Mouse (Mus musculus): ENCODE results near the gene Gm3045.

Gm3045 gene

DNA sequence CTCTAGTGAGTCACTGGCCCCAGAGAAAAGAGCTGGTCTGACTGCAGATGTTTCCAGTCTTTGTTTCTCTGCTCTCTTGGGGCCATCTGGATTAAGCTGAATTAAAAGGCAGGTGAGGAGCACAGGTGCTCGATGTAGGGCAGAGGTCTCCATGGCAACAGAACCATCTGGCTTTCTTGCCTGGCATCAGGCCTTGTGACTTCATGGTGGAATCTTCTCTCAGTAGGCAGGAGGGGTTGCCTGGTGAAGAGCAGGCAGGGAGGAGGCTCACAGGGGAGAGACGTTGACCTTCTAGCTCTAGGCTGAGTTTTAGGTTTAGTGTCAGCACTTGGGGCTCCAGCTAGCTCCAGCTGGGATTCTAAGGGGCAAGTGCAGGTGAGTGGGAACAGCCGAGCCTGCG, at the start of gene Gm3045:
Gene Gm3045 (plus strand): TSS at position 230 of the 400 bp plus-strand sequence.
- no peak for DNase-seq (ENCODE audit: low spot score in 2 of 2)

DNA sequence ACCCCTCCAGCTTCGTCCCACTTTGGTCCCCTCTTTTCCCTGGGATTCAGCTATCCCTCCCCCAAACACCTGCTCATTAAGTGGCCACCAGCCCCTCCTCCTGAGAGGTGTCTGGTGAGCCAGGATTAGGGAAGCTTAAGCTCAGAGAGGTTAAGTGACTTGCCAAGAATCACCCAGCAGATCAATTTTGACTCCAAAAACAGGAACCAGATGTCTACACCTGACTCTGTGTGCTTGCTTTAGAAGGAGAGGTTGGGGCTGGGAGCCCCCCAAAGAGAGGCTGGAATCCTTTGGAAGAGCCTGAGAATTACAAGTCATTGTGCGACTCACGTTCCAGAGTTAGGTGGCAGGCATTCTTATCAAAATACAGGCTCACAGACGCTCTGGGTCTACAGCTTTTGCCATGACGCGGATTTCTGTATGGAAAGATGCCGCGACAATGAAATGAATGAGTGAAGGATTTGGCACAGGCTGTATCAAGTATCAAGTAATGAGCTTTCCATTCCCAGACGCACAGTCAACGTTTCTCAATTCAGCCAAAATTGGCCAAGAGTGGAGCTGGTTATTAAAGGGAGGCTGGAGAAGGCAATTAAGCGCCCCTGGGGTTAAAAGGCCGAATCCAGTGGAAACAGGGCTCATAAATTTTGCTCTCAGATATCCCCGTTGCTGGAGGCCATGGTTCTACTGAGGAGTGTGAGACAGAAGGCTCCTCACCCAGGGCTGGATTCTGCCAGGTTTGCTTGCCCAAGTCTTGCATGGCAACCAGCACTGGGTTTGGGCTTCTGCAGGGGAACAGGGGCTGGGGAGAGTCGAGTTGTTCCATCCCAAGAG, 45.3 kb upstream of the Gm3045 start:
- no peak for DNase-seq (ENCODE audit: low spot score in 2 of 2)

- DNase-seq (ENCODE audit: low spot score in 2 of 2): no peak
These were observed 43.0 kb upstream of the Gm3045 start for GRCm38 (mm10) chr13:56383406-56383805.

DNA sequence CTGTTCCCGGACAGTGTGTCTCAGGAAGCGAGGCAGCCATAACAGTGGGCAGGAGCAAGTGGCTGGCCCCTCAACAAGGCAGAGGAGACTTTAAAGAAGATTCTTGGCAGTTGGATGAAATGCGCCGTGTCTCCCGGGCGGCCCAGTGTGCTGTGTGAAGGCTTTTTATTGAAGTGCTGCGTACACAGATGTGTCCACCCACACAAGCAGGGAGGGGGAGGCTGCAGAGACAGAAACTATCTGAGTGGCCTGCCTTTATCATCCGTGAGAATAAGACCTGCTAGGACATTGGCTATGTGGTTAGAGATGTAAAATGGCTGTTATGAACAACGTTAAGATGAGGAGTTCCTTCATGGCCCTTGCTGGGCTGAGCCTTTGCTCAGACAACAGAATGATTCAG, 40.0 kb upstream of the Gm3045 start:
- DNase-seq (ENCODE audit: low spot score in 2 of 2): peak; percentile 15 to 21

GRCm38 (mm10) chr13:56387374-56387773, 39.0 kb upstream of the Gm3045 start:
- no peak for DNase-seq (ENCODE audit: low spot score in 2 of 2)

DNA sequence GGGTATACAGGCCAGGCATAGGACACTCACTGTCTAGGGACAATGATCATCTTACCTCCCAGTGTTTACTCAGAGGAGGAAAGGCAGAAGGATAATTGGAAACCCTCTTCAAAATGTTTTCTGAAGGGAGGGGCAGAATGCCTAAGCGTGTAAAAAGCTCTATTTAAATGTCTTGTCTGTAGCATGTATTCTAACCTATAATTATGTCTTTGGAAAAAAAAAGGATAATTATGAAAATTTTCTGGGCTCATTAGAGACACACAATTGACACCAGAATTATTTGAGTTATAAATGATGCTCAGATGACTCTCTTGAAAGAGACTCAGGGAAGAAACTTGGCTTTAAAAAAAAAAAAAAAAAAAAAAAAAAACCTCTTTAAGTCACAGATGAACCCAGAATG, 38.4 kb upstream of the Gm3045 start:
- DNase-seq (ENCODE audit: low spot score in 2 of 2): no peak

DNA sequence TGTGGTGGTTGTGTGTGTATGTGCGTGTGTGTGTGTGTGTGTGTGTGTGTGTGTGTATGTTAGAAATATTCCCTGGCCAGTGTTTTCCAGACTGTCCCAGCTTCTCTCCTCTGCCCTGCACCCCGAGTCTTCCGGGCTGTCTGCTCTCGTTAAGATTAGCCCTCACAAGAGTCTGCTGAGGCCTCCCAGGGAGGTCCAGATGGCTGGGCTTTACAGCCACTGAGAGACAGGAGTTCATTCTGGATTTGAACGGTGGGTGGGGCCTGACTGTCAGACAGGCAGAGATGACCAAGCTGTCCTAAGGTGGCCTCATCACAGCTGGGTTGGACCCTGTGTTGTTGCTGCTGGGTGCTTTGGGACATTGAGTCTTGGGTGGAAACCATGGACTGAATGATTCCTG, 28.8 kb upstream of the Gm3045 start:
- no peak for DNase-seq (ENCODE audit: low spot score in 2 of 2)

GRCm38 (mm10) chr13:56401186-56401585, 25.2 kb upstream of the Gm3045 start:
- DNase-seq (ENCODE audit: low spot score in 2 of 2): no peak

GRCm38 (mm10) chr13:56403381-56404086, 22.9 kb upstream of the Gm3045 start:
- DNase-seq (ENCODE audit: low spot score in 2 of 2): no peak

DNA sequence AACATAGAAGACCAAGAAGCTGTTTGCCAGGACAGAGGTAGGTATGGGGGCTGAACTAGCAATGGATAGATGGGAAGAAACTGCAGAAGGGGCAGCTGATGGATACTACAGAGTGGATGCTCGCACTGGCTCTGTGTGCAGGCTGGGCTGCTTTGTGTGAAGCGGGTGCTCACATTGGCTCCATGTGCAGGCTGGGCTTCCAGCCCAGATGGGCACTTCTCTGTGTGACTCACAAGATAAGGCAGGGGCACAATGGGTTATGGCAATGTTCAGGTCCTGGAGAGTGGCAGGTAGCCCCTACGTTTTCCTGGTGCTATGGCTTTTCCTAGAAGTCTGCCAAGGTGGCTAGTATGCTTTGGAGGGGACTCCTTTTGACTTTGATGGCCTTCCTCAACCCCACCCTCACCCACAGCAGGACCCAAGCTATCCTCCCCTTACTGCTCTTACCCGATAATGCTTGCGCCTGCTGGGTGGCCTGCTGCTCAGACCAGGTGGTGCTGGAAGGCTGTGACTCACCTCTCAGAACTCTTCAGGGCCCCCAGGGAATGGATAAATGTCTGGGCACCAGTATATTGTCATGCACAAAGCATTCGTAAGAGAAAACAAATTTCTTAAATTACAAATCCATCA, 21.8 kb upstream of the Gm3045 start:
- no peak for DNase-seq (ENCODE audit: low spot score in 2 of 2)

GRCm38 (mm10) chr13:56412286-56412873, 14.0 kb upstream of the Gm3045 start:
- DNase-seq (ENCODE audit: low spot score in 2 of 2): no peak

GRCm38 (mm10) chr13:56418685-56419483, 7.5 kb upstream of the Gm3045 start:
- DNase-seq (ENCODE audit: low spot score in 2 of 2): no peak

DNA sequence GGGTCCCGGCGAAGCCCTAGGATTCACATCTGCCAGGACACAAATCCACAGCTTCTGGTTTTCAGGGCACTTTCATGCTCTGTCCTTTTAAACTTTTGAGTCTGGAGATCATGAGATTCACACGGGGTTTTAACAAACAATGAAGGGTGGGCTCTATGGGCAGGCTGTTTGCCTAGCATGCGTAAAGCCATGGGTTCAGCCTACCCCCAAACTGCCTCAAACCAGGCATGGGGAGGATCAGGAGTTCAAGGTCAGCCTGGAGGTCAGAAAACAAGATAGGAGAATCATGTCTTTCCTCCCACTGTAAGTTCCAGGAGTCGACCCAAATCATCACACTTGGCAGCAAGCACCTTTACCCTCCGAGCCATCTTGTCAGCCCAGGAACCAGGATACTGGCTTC, 6.9 kb upstream of the Gm3045 start:
- no peak for DNase-seq (ENCODE audit: low spot score in 2 of 2)

DNA sequence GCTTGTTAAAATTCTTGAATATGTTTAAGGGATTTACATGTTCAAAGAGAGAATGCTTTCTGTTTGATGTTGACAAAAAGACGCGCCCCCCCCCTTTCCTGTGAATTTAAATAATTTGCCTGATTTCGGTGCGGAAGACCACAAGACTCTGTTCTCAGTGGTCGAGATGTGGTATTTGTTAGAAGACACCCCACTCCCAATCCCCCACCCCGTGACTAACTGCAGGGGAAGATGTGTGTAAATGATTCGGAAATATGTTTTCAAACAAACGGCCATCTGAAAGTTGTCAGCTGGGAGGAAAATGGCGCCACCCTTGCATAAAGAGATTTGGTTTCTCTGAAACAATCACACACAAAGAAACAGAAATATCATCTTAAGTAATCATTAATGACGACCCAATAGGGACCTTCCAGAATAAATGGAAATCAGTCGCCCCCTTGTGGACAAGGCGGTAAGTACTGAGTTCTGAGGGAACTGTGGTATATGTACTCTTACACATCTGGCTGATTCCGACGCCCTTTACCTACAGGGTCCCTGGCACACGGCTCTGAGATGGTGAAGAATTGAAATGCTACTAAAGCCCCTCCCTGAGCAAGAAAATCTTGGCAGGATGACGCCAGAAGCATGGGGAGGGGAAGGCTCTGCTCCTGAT, 4.2 kb upstream of the Gm3045 start:
- peak; percentile 66 to 83 for DNase-seq (ENCODE audit: low spot score in 2 of 2)

DNA sequence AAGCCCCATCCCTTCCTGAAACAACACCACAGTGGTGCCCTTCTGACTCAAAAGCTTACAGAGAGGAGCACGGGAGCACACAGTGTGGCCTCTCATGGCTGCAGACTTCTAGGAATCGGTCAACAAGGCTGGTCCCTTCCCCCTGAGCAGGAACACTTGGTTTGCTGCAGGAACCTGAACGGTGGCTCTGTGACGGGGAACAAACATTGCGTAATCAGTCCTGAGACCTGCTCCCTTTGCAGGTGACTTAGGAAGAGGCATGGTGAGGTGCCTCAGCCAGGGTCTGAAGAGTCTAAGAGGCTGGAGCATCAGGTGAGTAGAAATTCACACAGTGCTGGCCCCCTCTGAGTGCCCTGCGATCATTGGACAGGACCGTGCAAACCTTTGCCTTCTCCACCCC, 463 bp upstream of the Gm3045 start:
- no peak for DNase-seq (ENCODE audit: low spot score in 2 of 2)

DNA sequence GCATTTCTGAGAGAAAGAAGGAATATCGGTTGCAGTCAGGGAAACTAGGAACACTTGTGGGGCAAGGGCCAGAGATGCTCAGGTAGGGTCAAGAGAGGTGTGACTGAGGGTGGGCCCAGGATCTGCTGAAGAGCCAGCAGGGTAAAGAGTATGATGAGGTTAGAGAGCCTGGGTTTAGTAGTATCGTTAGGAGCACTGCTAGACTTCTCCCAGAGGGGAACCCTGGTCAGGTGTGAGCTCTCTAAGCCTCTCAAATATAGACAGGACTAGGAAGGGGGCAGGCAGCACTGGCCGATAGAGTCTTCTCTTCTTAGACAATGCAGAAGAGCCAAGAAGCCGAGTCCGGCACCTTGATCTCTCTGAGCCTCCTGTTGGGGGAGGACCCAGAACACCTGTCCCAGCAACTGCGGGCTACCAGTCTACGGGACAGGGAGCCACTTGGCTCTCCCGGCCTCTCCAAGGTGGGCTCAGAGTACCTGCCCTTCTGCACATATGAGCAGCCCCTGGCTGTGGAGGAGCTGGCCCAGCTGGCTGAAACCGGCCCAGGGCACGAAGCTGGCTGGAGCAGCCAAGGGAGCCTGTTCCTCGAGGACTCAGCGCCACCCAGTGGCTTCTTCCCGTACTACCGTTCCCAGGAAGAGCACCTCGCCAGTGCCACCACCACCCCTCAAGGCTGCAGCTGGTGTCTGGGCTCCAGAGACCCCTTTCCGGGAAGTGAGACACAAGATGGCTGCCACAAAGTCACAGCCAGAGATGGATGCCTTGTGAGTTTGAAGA, 2.5 kb downstream of the Gm3045 start:
- peak; percentile 69 to 72 for DNase-seq (ENCODE audit: low spot score in 2 of 2)

GRCm38 (mm10) chr13:56432496-56432895, 6.1 kb downstream of the Gm3045 start:
- DNase-seq (ENCODE audit: low spot score in 2 of 2): no peak

DNA sequence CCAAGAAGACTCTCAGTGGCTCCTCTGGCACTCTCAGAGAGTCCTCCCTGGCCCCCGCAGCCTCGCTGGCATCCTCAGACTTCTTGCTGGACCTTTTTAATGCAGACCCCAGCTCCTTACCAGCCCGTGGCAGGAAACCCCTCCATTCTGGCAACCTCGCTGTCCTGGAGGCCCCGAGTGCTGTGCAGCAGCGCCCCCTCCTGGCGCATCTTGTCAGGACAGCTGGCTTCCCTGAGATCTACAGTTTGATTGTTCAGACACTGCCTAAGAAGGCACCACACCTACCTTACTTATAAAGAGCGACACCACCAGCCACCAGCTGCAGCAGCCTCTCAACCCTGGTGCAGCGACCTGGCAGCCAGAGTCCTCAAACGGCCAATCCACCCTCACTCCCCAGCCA, 7.1 kb downstream of the Gm3045 start:
- DNase-seq (ENCODE audit: low spot score in 2 of 2): peak; percentile 55 to 60

DNA sequence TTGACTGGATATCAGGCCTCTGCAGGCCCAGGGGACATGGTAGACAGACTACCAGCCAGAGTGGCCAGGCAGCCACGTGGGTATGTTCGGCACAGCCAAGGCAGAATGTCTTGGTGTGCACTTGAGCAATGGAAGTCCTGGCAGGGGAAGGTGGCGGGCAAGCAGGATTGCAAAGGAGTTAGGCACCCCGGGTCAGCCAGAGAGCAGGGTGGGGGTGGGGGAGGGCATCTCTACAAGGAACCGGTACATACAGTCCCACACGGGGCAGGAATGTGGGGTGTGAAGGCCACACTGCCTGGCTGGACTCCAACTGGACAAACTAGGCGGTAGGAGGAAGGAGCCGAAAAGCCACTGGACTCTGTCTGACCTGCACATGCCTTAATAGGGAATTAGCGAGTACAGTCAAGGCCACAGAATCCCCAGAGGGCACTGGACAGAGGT, 7.9 kb downstream of the Gm3045 start:
- DNase-seq (ENCODE audit: low spot score in 2 of 2): no peak

GRCm38 (mm10) chr13:56435615-56436287, 9.4 kb downstream of the Gm3045 start:
- no peak for DNase-seq (ENCODE audit: low spot score in 2 of 2)
